Mouse (Mus musculus) liver, embryonic 12.5 days (tissue): ENCODE results near the gene Scg3. TPM values are rescaled to one million over a fixed set of nuclear protein-coding genes. Genes with fewer than 3 reads are reported as not detected.

Experiments
- ATAC-seq: fragments of 200-750 bp; cut with Nextera tagmentation; 2 replicates; pipeline ENCODE4 v1.8.0; 2017; ENCODE audit warnings: moderate number of reproducible peaks, mild to moderate bottlenecking, moderate library complexity
- H3K27ac ChIP-seq: fragments of 300-500 bp; sonication (generic); 2 replicates; pipeline ENCODE4 v1.5.1; 2016; ENCODE audit warnings: mild to moderate bottlenecking
- H3K27me3 ChIP-seq: fragments of 300-500 bp; sonication (generic); replicated peaks from 2 replicates; pipeline ENCODE4 v1.6.1; 2016; ENCODE audit warnings: mild to moderate bottlenecking, moderate library complexity
- H3K36me3 ChIP-seq: fragments of 300-500 bp; sonication (generic); 2 replicates; pipeline ENCODE4 v1.6.1; 2016; ENCODE audit warnings: mild to moderate bottlenecking, moderate library complexity
- H3K4me1 ChIP-seq: fragments of 300-500 bp; sonication (generic); 2 replicates; pipeline ENCODE4 v1.6.1; 2016
- H3K4me2 ChIP-seq: fragments of 300-500 bp; sonication (generic); 2 replicates; pipeline ENCODE4 v1.6.1; 2016; ENCODE audit warnings: mild to moderate bottlenecking, moderate library complexity
- H3K4me3 ChIP-seq: fragments of 300-500 bp; sonication (generic); 2 replicates; pipeline ENCODE4 v1.5.1; 2016; ENCODE audit warnings: mild to moderate bottlenecking, moderate library complexity
- H3K9ac ChIP-seq: fragments of 300-500 bp; sonication (generic); 2 replicates; pipeline ENCODE4 v1.6.1; 2016; ENCODE audit warnings: mild to moderate bottlenecking, moderate library complexity
- H3K9me3 ChIP-seq: fragments of 300-500 bp; sonication (generic); replicated peaks from 2 replicates; pipeline ENCODE4 v1.6.1; 2016; ENCODE audit warnings: mild to moderate bottlenecking, moderate library complexity
- WGBS: fragments of 180-500 bp; shearing (Covaris S2); methylation state at CpG from one replicate; pipeline ENCODE4 v1.1.7; 2016; ENCODE audit not compliant: insufficient replicate concordance; 5-methylcytosine and 5-hydroxymethylcytosine counted together
- polyA plus RNA-seq: library from polyadenylated mRNA; unstranded; fragments of >200 nt; fragmentation: Nextera tagmentation; extraction: Ambion mirVana; gene quantifications from 2 replicates; pipeline ENCODE4 v1.2.1, GENCODE M21; 2016

Scg3 gene
- polyA plus RNA-seq, 1 experiment from 2014 or later: 0.30 TPM

DNA sequence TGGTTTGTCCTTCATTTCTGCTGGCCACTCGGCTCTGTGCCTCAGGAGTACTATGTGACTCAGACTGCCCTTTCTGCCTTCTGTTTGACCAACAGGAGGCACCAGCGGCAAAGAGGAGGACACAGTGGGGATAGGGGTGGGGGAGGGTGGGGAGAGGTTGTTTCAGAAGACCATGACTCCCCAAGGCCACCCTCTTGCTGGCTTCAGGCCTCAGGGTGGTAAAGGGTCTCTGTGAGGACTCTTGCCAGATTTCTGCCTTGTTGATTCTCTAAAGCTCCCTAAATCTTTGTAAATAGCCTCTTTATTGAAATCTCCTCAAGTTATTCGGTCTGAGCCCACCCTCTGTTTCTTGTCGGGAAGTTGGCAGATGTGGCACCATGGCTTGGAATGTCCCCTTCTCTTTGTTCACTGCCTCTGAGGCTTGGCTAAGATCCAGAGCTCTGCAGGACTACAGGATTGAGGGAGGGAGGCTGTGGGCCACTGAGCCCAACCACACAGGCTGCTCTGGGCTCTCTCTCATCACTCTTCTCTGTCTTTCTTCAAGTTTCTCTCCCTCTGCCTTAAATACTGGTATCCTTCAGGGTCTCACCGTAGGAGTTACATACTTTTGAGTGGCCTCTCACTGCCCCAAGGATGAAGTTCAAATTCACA is 84.5 kb downstream of the Scg3 start:
- H3K4me3 ChIP-seq: no peak overlapping the region
- no peak for ATAC-seq
- H3K4me1 ChIP-seq: no peaks in the 10 kb centered on the region
- H3K9ac ChIP-seq: no peak overlapping the region
- H3K4me2 ChIP-seq: no peak overlapping the region
- H3K27me3 ChIP-seq: 0 out of 2 replicates have a peak, but pooled peaks cover 3% of the 10 kb centered on the region
- no peak overlapping the region for H3K27ac ChIP-seq
- WGBS: 45% methylated on average over 5 of the region's 5 CpGs
- H3K36me3 ChIP-seq: no peaks in the 10 kb centered on the region
- no peaks in the 10 kb centered on the region for H3K9me3 ChIP-seq

DNA sequence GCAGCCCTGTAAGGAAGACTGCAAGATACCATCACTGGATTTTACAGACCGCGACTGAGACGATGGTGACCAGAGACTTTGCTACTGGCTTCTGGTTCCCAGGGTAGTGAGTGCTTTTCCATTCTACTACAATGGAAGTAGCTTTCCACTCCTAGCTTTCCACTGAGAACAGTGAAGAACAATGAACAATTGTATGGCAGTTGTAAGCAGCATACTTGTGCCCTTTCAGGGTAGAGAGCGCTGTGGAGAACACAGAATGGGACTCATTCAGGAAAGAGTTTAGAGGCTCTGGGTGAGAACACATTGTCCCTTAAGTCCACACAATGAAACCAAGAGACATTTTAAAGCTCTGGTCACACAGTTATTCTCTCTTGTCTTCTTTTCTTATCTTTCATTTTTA is 86.3 kb downstream of the Scg3 start:
- Histone ChIP-seq H3K27me3 (0 out of 2 replicates have a peak, but pooled peaks cover 3% of the 10 kb centered on the region), H3K4me2 (no peak overlapping the region), H3K9ac (no peak overlapping the region), H3K27ac (no peak overlapping the region), H3K4me1 (no peaks in the 10 kb centered on the region), H3K4me3 (no peak overlapping the region), H3K36me3 (no peaks in the 10 kb centered on the region), H3K9me3 (no peaks in the 10 kb centered on the region)
- WGBS: 72% methylated on average over 4 of the region's 4 CpGs
- ATAC-seq: no peak

DNA sequence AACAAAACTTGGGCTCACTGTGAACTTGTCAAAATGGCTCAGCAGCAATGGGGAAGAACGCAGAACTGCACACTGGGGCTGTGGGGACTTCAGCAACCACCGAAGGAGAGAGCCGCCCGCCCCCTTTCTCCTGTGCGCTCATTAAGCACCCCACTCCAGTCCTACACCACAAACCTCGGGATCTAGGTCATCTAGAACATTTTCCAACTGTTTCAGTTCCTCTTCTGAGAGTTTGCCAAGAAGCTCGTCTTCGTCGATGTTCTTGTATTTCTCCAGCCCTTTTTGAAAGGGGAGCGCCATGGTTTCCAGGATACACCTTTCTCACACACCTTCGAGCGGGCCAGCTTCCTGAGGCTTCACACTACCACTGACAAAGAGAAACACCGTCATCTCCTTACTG is 86.8 kb downstream of the Scg3 start:
- no peak overlapping the region for H3K27ac ChIP-seq
- WGBS: 82% methylated on average over 13 of the region's 13 CpGs
- no peaks in the 10 kb centered on the region for H3K36me3 ChIP-seq
- no peak overlapping the region for H3K9ac ChIP-seq
- no peak overlapping the region for H3K4me2 ChIP-seq
- 0 out of 2 replicates have a peak, but pooled peaks cover 3% of the 10 kb centered on the region for H3K27me3 ChIP-seq
- no peak overlapping the region for H3K4me3 ChIP-seq
- ATAC-seq: no peak
- no peaks in the 10 kb centered on the region for H3K4me1 ChIP-seq
- no peaks in the 10 kb centered on the region for H3K9me3 ChIP-seq

DNA sequence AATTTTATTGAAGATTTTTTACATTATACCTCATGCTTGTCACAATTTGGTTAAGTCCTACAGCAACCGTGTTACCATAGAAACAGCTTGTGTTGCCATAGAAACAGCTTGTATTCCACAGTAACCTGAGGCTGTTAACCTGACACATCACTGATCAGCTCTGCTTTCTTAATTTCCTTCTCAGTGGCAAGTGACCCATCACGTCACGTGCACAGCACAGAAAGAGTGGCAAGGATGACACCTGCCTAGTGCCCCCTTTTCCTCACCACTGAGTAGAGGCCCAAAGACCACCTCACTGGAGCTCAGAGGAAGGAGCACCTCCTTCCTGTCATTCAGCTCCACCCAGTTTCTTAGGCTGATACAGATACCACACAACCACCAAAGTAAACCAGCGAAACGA is 90.4 kb downstream of the Scg3 start:
- Histone ChIP-seq H3K9ac (no peak overlapping the region), H3K27ac (no peak overlapping the region), H3K27me3 (no peaks in the 10 kb centered on the region), H3K4me2 (no peak overlapping the region), H3K4me3 (no peak overlapping the region), H3K9me3 (no peaks in the 10 kb centered on the region), H3K4me1 (no peaks in the 10 kb centered on the region), H3K36me3 (no peaks in the 10 kb centered on the region)
- WGBS: 66% methylated on average over 5 of the region's 5 CpGs
- ATAC-seq: no peak

Other genes starting within 250 kb of the Scg3 start
- 25.9 and 26.9 TPM in 2 replicates for gene Leo1, start 242.5 kb downstream of the Scg3 start, polyA plus RNA-seq
- gene Tmod3, start 124.4 kb downstream of the Scg3 start, polyA plus RNA-seq: 37.6 and 39.0 TPM in 2 replicates
- gene Tmod2, start 72.7 kb downstream of the Scg3 start, polyA plus RNA-seq: 0.69 and 1.0 TPM in 2 replicates
- 6.0 and 6.4 TPM in 2 replicates for gene Lysmd2, start 58.3 kb downstream of the Scg3 start, polyA plus RNA-seq
- 2.7 and 2.9 TPM in 2 replicates for gene Bmp5, start 91.3 kb upstream of the Scg3 start, polyA plus RNA-seq